Mouse (Mus musculus) inflammation-experienced regulatory T-cells, adult 16 weeks (primary cell): ENCODE data around the gene Aoc2. TPM values are rescaled to one million over a fixed set of nuclear protein-coding genes. Genes with fewer than 3 reads are reported as not detected.

Source experiments
- polyA plus RNA-seq: library from polyadenylated mRNA; unstranded; fragments of 100-300 nt; shearing (Covaris generic); gene quantifications from one replicate; pipeline ENCODE4 v1.2.1, GENCODE M21; 2017

Gene Aoc2
- polyA plus RNA-seq: 3.2 TPM

GRCm38 (mm10) chr11:101324763-101325162 is at the start of gene Aoc2:
TSS of gene Aoc2 (plus strand) at chr11:101325063.

GRCm38 (mm10) chr11:101278223-101279192 is 46.4 kb upstream of the Aoc2 start, which contains the start of the genes Cntd1 and Coa3:
TSS of gene Cntd1 (plus strand) at chr11:101279012.
TSS of gene Coa3 (minus strand) at chr11:101279114.

GRCm38 (mm10) chr11:101302004-101302798 is 22.7 kb upstream of the Aoc2 start, which contains the start of gene Becn1:
TSS of gene Becn1 (minus strand) at chr11:101302286.

GRCm38 (mm10) chr11:101315665-101316500 is 9.0 kb upstream of the Aoc2 start, which contains the start of gene Psme3:
TSS of gene Psme3 (plus strand) at chr11:101316213.

DNA sequence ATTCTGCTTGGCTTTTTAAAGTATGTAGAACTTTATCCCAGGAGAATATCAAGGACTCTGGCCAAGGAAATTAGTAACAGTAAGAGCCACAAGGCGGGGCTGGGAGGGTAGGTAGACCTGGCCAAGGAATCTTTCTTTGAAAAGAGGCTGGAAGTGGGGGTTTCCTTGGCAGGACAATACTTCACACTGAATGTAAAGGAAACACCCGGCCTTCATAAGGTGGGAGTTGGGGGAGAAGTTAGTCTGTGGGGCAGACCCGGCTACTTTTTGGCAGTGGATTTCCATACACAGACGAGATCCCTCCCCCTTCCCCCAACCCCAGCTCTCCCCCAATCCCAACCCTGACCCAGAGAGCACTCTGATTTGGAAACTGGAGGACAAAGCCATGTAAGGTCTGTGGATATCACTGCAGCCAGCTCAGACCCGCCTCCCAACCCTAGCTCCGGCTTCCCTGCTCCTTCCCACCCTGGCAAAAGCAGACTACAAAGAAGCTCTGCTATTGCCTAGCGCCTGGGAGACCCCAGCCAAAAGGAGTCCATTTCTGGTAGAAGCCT is 5.6 kb downstream of the Aoc2 start, which contains the start of gene Aoc3:
Gene Aoc3, plus strand, starts transcription at position 235 of the 554 bp plus-strand sequence.

DNA sequence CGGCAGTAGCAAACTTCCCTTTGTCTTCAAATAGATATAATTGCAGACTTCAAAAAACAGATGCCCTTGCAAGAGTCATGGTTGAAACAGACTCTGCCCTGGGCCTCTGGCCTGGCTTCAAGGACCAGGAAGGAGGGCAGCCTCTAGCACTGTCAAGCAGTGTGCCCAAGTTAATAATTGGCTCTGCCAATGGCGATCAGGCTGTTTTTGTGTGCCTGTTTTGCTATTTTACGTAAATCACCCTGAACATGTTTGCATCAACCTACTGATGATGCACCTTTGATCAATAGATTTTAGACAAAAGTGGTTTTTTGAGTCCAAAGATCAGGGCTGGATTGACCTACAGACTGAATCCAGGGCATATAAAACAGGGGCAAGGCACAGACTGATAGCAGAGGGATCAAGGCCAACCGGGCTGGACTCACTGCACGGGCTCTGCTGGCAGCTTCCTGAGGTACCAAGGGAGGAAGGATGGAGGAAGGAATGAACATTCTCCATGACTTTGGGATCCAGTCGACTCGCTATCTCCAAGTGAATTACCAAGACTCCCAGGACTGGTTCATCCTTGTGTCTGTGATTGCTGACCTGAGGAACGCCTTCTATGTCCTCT is 42.6 kb downstream of the Aoc2 start, which contains the start of gene G6pc:
Gene G6pc, plus strand, starts transcription at position 236 of the 610 bp plus-strand sequence.

Other genes with a start within 250 kb of the Aoc2 start
- 0.51 TPM for gene Hsd17b1, start 246.7 kb upstream of the Aoc2 start, polyA plus RNA-seq
- 39.8 TPM for gene Coasy, start 242.5 kb upstream of the Aoc2 start, polyA plus RNA-seq
- 114 TPM for gene Mlx, start 237.8 kb upstream of the Aoc2 start, polyA plus RNA-seq
- gene Psmc3ip, start 229.6 kb upstream of the Aoc2 start, polyA plus RNA-seq: 7.8 TPM
- 66.3 TPM for gene Retreg3, start 205.2 kb upstream of the Aoc2 start, polyA plus RNA-seq
- 49.2 TPM for gene Tubg1, start 205.1 kb upstream of the Aoc2 start, polyA plus RNA-seq
- 4.6 TPM for gene Tubg2, start 169.2 kb upstream of the Aoc2 start, polyA plus RNA-seq
- 0.16 TPM for gene Cntnap1, start 154.5 kb upstream of the Aoc2 start, polyA plus RNA-seq
- not detected for gene Plekhh3, start 153.7 kb upstream of the Aoc2 start, polyA plus RNA-seq
- 3.3 TPM for gene Ccr10, start 149.6 kb upstream of the Aoc2 start, polyA plus RNA-seq
- 115 TPM for gene Ezh1, start 98.6 kb upstream of the Aoc2 start, polyA plus RNA-seq
- not detected for gene Ramp2, start 79.0 kb upstream of the Aoc2 start, polyA plus RNA-seq
- gene Vps25, start 71.4 kb upstream of the Aoc2 start, polyA plus RNA-seq: 152 TPM
- 6.4 TPM for gene Wnk4, start 64.5 kb upstream of the Aoc2 start, polyA plus RNA-seq
- gene Cntd1, start 46.1 kb upstream of the Aoc2 start, polyA plus RNA-seq: 0.34 TPM
- gene Coa3, start 45.9 kb upstream of the Aoc2 start, polyA plus RNA-seq: 125 TPM
- 231 TPM for gene Becn1, start 22.8 kb upstream of the Aoc2 start, polyA plus RNA-seq
- 169 TPM for gene Psme3, start 8.8 kb upstream of the Aoc2 start, polyA plus RNA-seq
- gene Aoc3, start 5.5 kb downstream of the Aoc2 start, polyA plus RNA-seq: not detected
- not detected for gene G6pc, start 42.5 kb downstream of the Aoc2 start, polyA plus RNA-seq
- gene Aarsd1, start 92.6 kb downstream of the Aoc2 start, polyA plus RNA-seq: 48.9 TPM
- gene Gm27029, start 99.7 kb downstream of the Aoc2 start, polyA plus RNA-seq: 0.45 TPM
- gene Rundc1, start 100.0 kb downstream of the Aoc2 start, polyA plus RNA-seq: 13.4 TPM
- 1.7 TPM for gene Ptges3l, start 100.3 kb downstream of the Aoc2 start, polyA plus RNA-seq
- 299 TPM for gene Rpl27, start 117.2 kb downstream of the Aoc2 start, polyA plus RNA-seq
- 186 TPM for gene Ifi35, start 123.3 kb downstream of the Aoc2 start, polyA plus RNA-seq
- not detected for gene Rnd2, start 139.9 kb downstream of the Aoc2 start, polyA plus RNA-seq
- 0.34 TPM for gene Vat1, start 141.2 kb downstream of the Aoc2 start, polyA plus RNA-seq
- gene Brca1, start 226.9 kb downstream of the Aoc2 start, polyA plus RNA-seq: 3.8 TPM
- 152 TPM for gene Nbr1, start 227.1 kb downstream of the Aoc2 start, polyA plus RNA-seq